Mouse (Mus musculus): Measurements from ENCODE around the gene Gmds.

DNA sequence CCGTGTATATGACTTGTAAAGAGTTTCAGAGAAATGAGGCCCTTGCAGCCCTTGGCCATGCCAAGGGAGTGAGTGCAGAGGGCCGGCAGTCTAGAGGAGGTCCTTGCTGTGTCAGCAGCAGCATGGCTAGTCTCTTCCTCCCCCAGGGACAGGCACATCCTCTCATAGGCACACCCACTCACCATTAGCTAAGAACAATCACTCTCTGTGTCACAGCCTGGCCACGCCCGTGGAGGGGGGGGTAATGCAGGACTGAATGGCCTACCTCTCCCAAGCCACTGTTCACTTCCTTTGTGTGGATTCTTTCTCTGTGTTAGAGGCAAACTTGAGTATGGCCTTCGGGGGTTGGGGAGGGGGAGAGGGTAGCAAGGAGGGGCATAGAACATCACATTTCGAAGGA, 422.8 kb downstream of the Gmds start:
- TF ChIP-seq CTCF (IDR thresholded peaks at IDR 0.05; ENCODE audit: low read depth, low read length) (no peak), EP300 (IDR thresholded peaks at IDR 0.05; ENCODE audit: insufficient read depth, low read depth, low read length) (peak; percentile 83)

Data from ES-Bruce4 (cell line).